Mouse (Mus musculus): ENCODE data around the gene Tmc3. TPM values are rescaled to one million over a fixed set of nuclear protein-coding genes. Genes with fewer than 3 reads are reported as not detected.
A peak's percentile ranks its signal among the peaks of the same experiment; 100 is the strongest.

Tmc3 gene
- polyA plus RNA-seq, 1 experiment from 2014 or later, result 0.21 TPM

- Histone ChIP-seq H3K27ac (ENCODE audit: low read depth, low read length) (no peak overlapping the region), H3K4me2 (no peak overlapping the region), H3K4me1 (ENCODE audit: control insufficient read depth, insufficient read depth, low read length) (peaks cover 33% of the 10 kb centered on the region), H3K36me3 (ENCODE audit: control insufficient read depth, insufficient read depth, low read length) (peaks cover 2% of the 10 kb centered on the region; the same call in 1 of the 2 replicates), H3K27me3 (ENCODE audit: control insufficient read depth, insufficient read depth, low read length) (no peaks in the 10 kb centered on the region), H3K9me3 (replicated peaks; ENCODE audit: control insufficient read depth, low read length) (no peaks in the 10 kb centered on the region), H3K4me3 (ENCODE audit: low read depth, low read length) (no peak overlapping the region), H3K9ac (ENCODE audit: low read depth, low read length) (no peak overlapping the region)
- no peak for ATAC-seq (replicated peaks; ENCODE audit: insufficient number of reproducible peaks, low FRiP score, low TSS enrichment)
- WGBS (ENCODE audit: insufficient replicate concordance), result 86% methylated on average over 3 of the region's 3 CpGs
These were observed 54.4 kb downstream of the Tmc3 start for GRCm38 (mm10) chr7:83639084-83639483.

GRCm38 (mm10) chr7:83640581-83640980 is 55.9 kb downstream of the Tmc3 start:
- no peak overlapping the region for H3K27ac ChIP-seq (ENCODE audit: low read depth, low read length)
- no peak overlapping the region for H3K4me3 ChIP-seq (ENCODE audit: low read depth, low read length)
- H3K36me3 ChIP-seq (ENCODE audit: control insufficient read depth, insufficient read depth, low read length), result peaks cover 2% of the 10 kb centered on the region; the same call in 1 of the 2 replicates
- ATAC-seq (replicated peaks; ENCODE audit: insufficient number of reproducible peaks, low FRiP score, low TSS enrichment), result no peak
- no peaks in the 10 kb centered on the region for H3K27me3 ChIP-seq (ENCODE audit: control insufficient read depth, insufficient read depth, low read length)
- WGBS (ENCODE audit: insufficient replicate concordance), result 78% methylated on average over 5 of the region's 5 CpGs
- H3K9me3 ChIP-seq (replicated peaks; ENCODE audit: control insufficient read depth, low read length), result no peaks in the 10 kb centered on the region
- H3K4me1 ChIP-seq (ENCODE audit: control insufficient read depth, insufficient read depth, low read length), result peaks cover 33% of the 10 kb centered on the region
- no peak overlapping the region for H3K4me2 ChIP-seq
- no peak overlapping the region for H3K9ac ChIP-seq (ENCODE audit: low read depth, low read length)

GRCm38 (mm10) chr7:83641163-83641562 is 56.4 kb downstream of the Tmc3 start:
- Histone ChIP-seq H3K9ac (ENCODE audit: low read depth, low read length) (no peak overlapping the region), H3K4me3 (ENCODE audit: low read depth, low read length) (no peak overlapping the region), H3K36me3 (ENCODE audit: control insufficient read depth, insufficient read depth, low read length) (peaks cover 2% of the 10 kb centered on the region; the same call in 1 of the 2 replicates), H3K9me3 (replicated peaks; ENCODE audit: control insufficient read depth, low read length) (no peaks in the 10 kb centered on the region), H3K4me2 (no peak overlapping the region), H3K4me1 (ENCODE audit: control insufficient read depth, insufficient read depth, low read length) (peaks cover 33% of the 10 kb centered on the region), H3K27me3 (ENCODE audit: control insufficient read depth, insufficient read depth, low read length) (no peaks in the 10 kb centered on the region), H3K27ac (ENCODE audit: low read depth, low read length) (peak overlapping the region; percentile 63)
- ATAC-seq (replicated peaks; ENCODE audit: insufficient number of reproducible peaks, low FRiP score, low TSS enrichment), result no peak
- WGBS (ENCODE audit: insufficient replicate concordance), result 44% methylated on average over 2 of the region's 2 CpGs

- Histone ChIP-seq H3K36me3 (ENCODE audit: control insufficient read depth, insufficient read depth, low read length) (no peaks in the 10 kb centered on the region), H3K27ac (ENCODE audit: low read depth, low read length) (no peak overlapping the region), H3K9me3 (replicated peaks; ENCODE audit: control insufficient read depth, low read length) (no peaks in the 10 kb centered on the region), H3K4me3 (ENCODE audit: low read depth, low read length) (no peak overlapping the region), H3K9ac (ENCODE audit: low read depth, low read length) (no peak overlapping the region), H3K4me2 (no peak overlapping the region), H3K4me1 (ENCODE audit: control insufficient read depth, insufficient read depth, low read length) (peaks cover 33% of the 10 kb centered on the region), H3K27me3 (ENCODE audit: control insufficient read depth, insufficient read depth, low read length) (no peaks in the 10 kb centered on the region)
- 66% methylated on average over 6 of the region's 6 CpGs for WGBS (ENCODE audit: insufficient replicate concordance)
- ATAC-seq (replicated peaks; ENCODE audit: insufficient number of reproducible peaks, low FRiP score, low TSS enrichment), result no peak; the same call in 1 of the 2 replicates
These were observed 58.9 kb downstream of the Tmc3 start for GRCm38 (mm10) chr7:83643581-83643980.

- Histone ChIP-seq H3K4me1 (ENCODE audit: control insufficient read depth, insufficient read depth, low read length) (peaks cover 25% of the 10 kb centered on the region), H3K4me2 (no peak overlapping the region), H3K9ac (ENCODE audit: low read depth, low read length) (no peak overlapping the region), H3K27me3 (ENCODE audit: control insufficient read depth, insufficient read depth, low read length) (no peaks in the 10 kb centered on the region), H3K9me3 (replicated peaks; ENCODE audit: control insufficient read depth, low read length) (no peaks in the 10 kb centered on the region), H3K36me3 (ENCODE audit: control insufficient read depth, insufficient read depth, low read length) (no peaks in the 10 kb centered on the region), H3K4me3 (ENCODE audit: low read depth, low read length) (no peak overlapping the region), H3K27ac (ENCODE audit: low read depth, low read length) (no peak overlapping the region)
- 70% methylated on average over 2 of the region's 2 CpGs for WGBS (ENCODE audit: insufficient replicate concordance)
- no peak for ATAC-seq (replicated peaks; ENCODE audit: insufficient number of reproducible peaks, low FRiP score, low TSS enrichment)
These were observed 60.0 kb downstream of the Tmc3 start for GRCm38 (mm10) chr7:83644761-83645160.

- no peak overlapping the region for H3K27ac ChIP-seq (ENCODE audit: low read depth, low read length)
- H3K9ac ChIP-seq (ENCODE audit: low read depth, low read length), result no peak overlapping the region
- H3K4me2 ChIP-seq, result no peak overlapping the region
- peaks cover 20% of the 10 kb centered on the region for H3K4me1 ChIP-seq (ENCODE audit: control insufficient read depth, insufficient read depth, low read length)
- WGBS (ENCODE audit: insufficient replicate concordance), result 80% methylated on average over 5 of the region's 5 CpGs
- H3K4me3 ChIP-seq (ENCODE audit: low read depth, low read length), result no peak overlapping the region
- no peaks in the 10 kb centered on the region for H3K9me3 ChIP-seq (replicated peaks; ENCODE audit: control insufficient read depth, low read length)
- no peak for ATAC-seq (replicated peaks; ENCODE audit: insufficient number of reproducible peaks, low FRiP score, low TSS enrichment)
- H3K36me3 ChIP-seq (ENCODE audit: control insufficient read depth, insufficient read depth, low read length), result no peaks in the 10 kb centered on the region
- H3K27me3 ChIP-seq (ENCODE audit: control insufficient read depth, insufficient read depth, low read length), result no peaks in the 10 kb centered on the region
These were observed 60.7 kb downstream of the Tmc3 start for GRCm38 (mm10) chr7:83645476-83645875.

- Histone ChIP-seq H3K36me3 (ENCODE audit: control insufficient read depth, insufficient read depth, low read length) (no peaks in the 10 kb centered on the region), H3K4me1 (ENCODE audit: control insufficient read depth, insufficient read depth, low read length) (no peaks in the 10 kb centered on the region), H3K9me3 (replicated peaks; ENCODE audit: control insufficient read depth, low read length) (no peaks in the 10 kb centered on the region), H3K9ac (ENCODE audit: low read depth, low read length) (no peak overlapping the region), H3K4me2 (no peak overlapping the region), H3K27ac (ENCODE audit: low read depth, low read length) (no peak overlapping the region), H3K27me3 (ENCODE audit: control insufficient read depth, insufficient read depth, low read length) (no peaks in the 10 kb centered on the region), H3K4me3 (ENCODE audit: low read depth, low read length) (no peak overlapping the region)
- 79% methylated on average over 7 of the region's 7 CpGs for WGBS (ENCODE audit: insufficient replicate concordance)
- ATAC-seq (replicated peaks; ENCODE audit: insufficient number of reproducible peaks, low FRiP score, low TSS enrichment), result no peak
These were observed 64.1 kb downstream of the Tmc3 start for GRCm38 (mm10) chr7:83648807-83649206.

GRCm38 (mm10) chr7:83650638-83651037 is 65.9 kb downstream of the Tmc3 start:
- Histone ChIP-seq H3K36me3 (ENCODE audit: control insufficient read depth, insufficient read depth, low read length) (no peaks in the 10 kb centered on the region), H3K27me3 (ENCODE audit: control insufficient read depth, insufficient read depth, low read length) (no peaks in the 10 kb centered on the region), H3K27ac (ENCODE audit: low read depth, low read length) (no peak overlapping the region), H3K4me2 (no peak overlapping the region), H3K9me3 (replicated peaks; ENCODE audit: control insufficient read depth, low read length) (no peaks in the 10 kb centered on the region), H3K4me3 (ENCODE audit: low read depth, low read length) (no peak overlapping the region), H3K4me1 (ENCODE audit: control insufficient read depth, insufficient read depth, low read length) (no peaks in the 10 kb centered on the region), H3K9ac (ENCODE audit: low read depth, low read length) (no peak overlapping the region)
- WGBS (ENCODE audit: insufficient replicate concordance), result 74% methylated on average over 5 of the region's 5 CpGs
- ATAC-seq (replicated peaks; ENCODE audit: insufficient number of reproducible peaks, low FRiP score, low TSS enrichment), result no peak

- no peak for ATAC-seq (replicated peaks; ENCODE audit: insufficient number of reproducible peaks, low FRiP score, low TSS enrichment)
- Histone ChIP-seq H3K4me1 (ENCODE audit: control insufficient read depth, insufficient read depth, low read length) (no peaks in the 10 kb centered on the region), H3K4me3 (ENCODE audit: low read depth, low read length) (no peak overlapping the region), H3K4me2 (no peak overlapping the region), H3K9me3 (replicated peaks; ENCODE audit: control insufficient read depth, low read length) (no peaks in the 10 kb centered on the region), H3K27ac (ENCODE audit: low read depth, low read length) (no peak overlapping the region), H3K9ac (ENCODE audit: low read depth, low read length) (no peak overlapping the region), H3K36me3 (ENCODE audit: control insufficient read depth, insufficient read depth, low read length) (no peaks in the 10 kb centered on the region), H3K27me3 (ENCODE audit: control insufficient read depth, insufficient read depth, low read length) (no peaks in the 10 kb centered on the region)
- 72% methylated on average over 5 of the region's 5 CpGs for WGBS (ENCODE audit: insufficient replicate concordance)
These were observed 67.8 kb downstream of the Tmc3 start for GRCm38 (mm10) chr7:83652498-83652897.

Data from heart, embryonic 11.5 days (tissue).